Mouse (Mus musculus) brain, embryonic 18.5 days (tissue): ENCODE data around the gene Tns1.

Experiments
- DNase-seq: peaks from one replicate; pipeline ENCODE4 v3.0.0-alpha.2; 2012; ENCODE audit warnings: low read depth, low spot score

Tns1 gene

GRCm38 (mm10) chr1:74123215-74123614 is 1.0 kb downstream of the Tns1 start:
- DNase-seq = no peak

- DNase-seq = no peak
Measured at GRCm38 (mm10) chr1:74121821-74122576, 2.2 kb downstream of the Tns1 start.

GRCm38 (mm10) chr1:74121138-74121537 is 3.1 kb downstream of the Tns1 start:
- DNase-seq = no peak

- no peak for DNase-seq
Measured at GRCm38 (mm10) chr1:74119115-74119514, 5.1 kb downstream of the Tns1 start.

- DNase-seq = no peak
Measured at GRCm38 (mm10) chr1:74117876-74118275, 6.4 kb downstream of the Tns1 start.

GRCm38 (mm10) chr1:74113071-74113470 is 11.2 kb downstream of the Tns1 start:
- no peak for DNase-seq

GRCm38 (mm10) chr1:74111696-74112030 is 12.6 kb downstream of the Tns1 start:
- DNase-seq = no peak

- DNase-seq = no peak
Measured at GRCm38 (mm10) chr1:74110932-74111695, 13.1 kb downstream of the Tns1 start.

- DNase-seq = no peak
Measured at GRCm38 (mm10) chr1:74109670-74110069, 14.6 kb downstream of the Tns1 start.

GRCm38 (mm10) chr1:74107931-74108618 is 16.2 kb downstream of the Tns1 start:
- DNase-seq = no peak

- DNase-seq = no peak
Measured at GRCm38 (mm10) chr1:74106214-74106613, 18.0 kb downstream of the Tns1 start.

GRCm38 (mm10) chr1:74105660-74106059 is 18.6 kb downstream of the Tns1 start:
- no peak for DNase-seq

GRCm38 (mm10) chr1:74103654-74104353 is 20.4 kb downstream of the Tns1 start:
- DNase-seq = peak; percentile 45

GRCm38 (mm10) chr1:74099001-74099435 is 25.2 kb downstream of the Tns1 start:
- DNase-seq = no peak

- peak; percentile 43 for DNase-seq
Measured at GRCm38 (mm10) chr1:74098004-74099000, 25.9 kb downstream of the Tns1 start.

GRCm38 (mm10) chr1:74095728-74096127 is 28.5 kb downstream of the Tns1 start:
- DNase-seq = no peak

- no peak for DNase-seq
Measured at GRCm38 (mm10) chr1:74095296-74095695, 29.0 kb downstream of the Tns1 start.

GRCm38 (mm10) chr1:74094497-74095270 is 29.6 kb downstream of the Tns1 start:
- peak; percentile 22 for DNase-seq

- no peak for DNase-seq
Measured at GRCm38 (mm10) chr1:74093447-74093846, 30.8 kb downstream of the Tns1 start.

- no peak for DNase-seq
Measured at GRCm38 (mm10) chr1:74092242-74092641, 32.0 kb downstream of the Tns1 start.
